Mouse (Mus musculus) cerebellum, adult 2 months (tissue): ENCODE measurements around the gene Gpr4.

Source experiments
- CTCF ChIP-seq: fragments of 200-500 bp; IDR thresholded peaks from 2 replicates; pipeline ENCODE4 v1.5.1; 2011; ENCODE audit warnings: low read depth, mild to moderate bottlenecking, control low read depth, low read length, moderate library complexity, borderline replicate concordance; ENCODE audit not compliant: insufficient read depth
- POLR2A ChIP-seq: fragments of 200-500 bp; IDR thresholded peaks from 2 replicates; pipeline ENCODE4 v1.6.1; 2011; ENCODE audit warnings: low read length, control low read depth, borderline replicate concordance; ENCODE audit not compliant: insufficient read depth

- TF ChIP-seq CTCF, result no peak
- TF ChIP-seq POLR2A, result no peak
Measured at GRCm38 (mm10) chr7:19255395-19255794, 43.1 kb downstream of the Gpr4 start.
